27 mouse cellular contexts compared by ENCODE assay signal in the genomic region with DNA sequence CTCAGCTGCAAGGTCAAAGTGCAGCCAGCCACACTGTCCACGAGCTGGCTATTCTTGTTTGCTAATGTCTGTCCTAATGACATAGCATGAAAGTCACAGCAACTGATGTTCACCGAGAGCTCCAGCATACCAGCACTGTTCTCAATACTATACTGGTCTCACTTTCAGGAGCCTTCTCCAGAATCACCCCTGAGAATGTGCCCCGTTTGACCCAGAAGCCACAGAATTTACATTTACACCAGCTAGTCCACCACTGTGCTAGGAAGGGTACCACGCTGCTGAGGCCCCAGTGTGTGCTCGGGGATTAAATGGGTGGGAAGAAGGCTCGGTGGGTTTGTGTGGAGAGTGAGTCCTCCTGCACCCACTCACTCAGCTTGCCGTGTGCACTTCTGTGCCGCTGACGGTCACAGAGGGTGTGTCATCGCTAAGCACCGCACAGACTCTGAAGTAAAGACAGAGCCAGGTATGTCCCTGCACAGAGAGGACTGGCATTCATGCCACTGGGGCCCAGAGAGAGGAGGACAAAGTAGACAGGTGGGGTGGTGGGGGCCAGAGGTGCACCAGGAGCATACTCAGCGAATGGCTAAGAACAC.
DNase-seq lines count a peak whose midpoint lies in the region; ATAC-seq and TF ChIP-seq lines count a peak whose summit lies in the region.
"Had no signal": no experiment of that assay in that cellular context is flagged by ENCODE, and none has a peak within 500 bp of the region (broad histone marks: within the 10 kb centered on the region; RNA-seq: fewer than 3 reads in every experiment).

No protein-coding gene starts in this region.

- no peak for TF ChIP-seq EP300 in heart, adult 2 months (IDR thresholded peaks at IDR 0.05; ENCODE audit: insufficient read depth, low read depth, low read length)
- TF ChIP-seq EP300 in liver, postnatal 0 days (IDR thresholded peaks at IDR 0.05; ENCODE audit: low read depth), result no peak
- TF ChIP-seq EP300 in CH12.LX (IDR thresholded peaks at IDR 0.05; ENCODE audit: low read length), result no peak

- H3K9me3 ChIP-seq in heart, embryonic 10.5 days, result no peaks in the 10 kb centered on the region
- peaks cover 5% of the 10 kb centered on the region for H3K9me3 ChIP-seq in liver, embryonic 12.5 days (replicated peaks)
- no peaks in the 10 kb centered on the region for H3K9me3 ChIP-seq in liver, postnatal 0 days (ENCODE audit: low read length)
- peaks cover 3% of the 10 kb centered on the region for H3K9me3 ChIP-seq in CH12.LX (replicated peaks; ENCODE audit: low read length)
- H3K9me3 ChIP-seq in stomach, embryonic 15.5 days, result no peaks in the 10 kb centered on the region
- H3K9me3 ChIP-seq: embryonic facial prominence, embryonic 15.5 days; forebrain, embryonic 12.5 days had no signal

- in situ Hi-C loops in CH12.LX (cut with MboI; ENCODE audit: low pct_ligation_motif_present, low pct_unique_long_range_greater_than_20kb, low sequenced_read_pairs), result no loop called here

- no peaks in the 10 kb centered on the region for H3K79me2 ChIP-seq in heart, adult 2 months (replicated peaks; ENCODE audit: control insufficient read depth, insufficient read depth, low read length)
- no peaks in the 10 kb centered on the region for H3K79me2 ChIP-seq in CH12.LX (replicated peaks; ENCODE audit: control insufficient read depth, extremely low read depth, insufficient read depth, poor library complexity, severe bottlenecking)

- 0 out of 2 replicates have a peak, but pooled peaks have one; percentile 8 for ATAC-seq in liver, embryonic 12.5 days
- ATAC-seq in liver, postnatal 0 days, result no peak
- 0 out of 2 replicates have a peak, but pooled peaks have one; percentile 20 for ATAC-seq in stomach, embryonic 15.5 days (ENCODE audit: insufficient read depth, low FRiP score, low read depth)
- ATAC-seq: CD4-positive, CD25-positive, alpha-beta regulatory T cell, adult 4 months; forebrain, embryonic 14.5 days; forebrain, embryonic 16.5 days had no signal

- no peak overlapping the region for H3K4me3 ChIP-seq in heart, embryonic 10.5 days
- no peak overlapping the region for H3K4me3 ChIP-seq in heart, adult 2 months
- no peak overlapping the region for H3K4me3 ChIP-seq in liver, embryonic 12.5 days
- no peak overlapping the region for H3K4me3 ChIP-seq in liver, postnatal 0 days (ENCODE audit: low read depth, low read length)
- peak overlapping the region in 1 of 3 experiments; percentile 13 for H3K4me3 ChIP-seq in CH12.LX (replicated peaks in 1 of 3; ENCODE audit: low read depth in 2 of 3, low read length in 2 of 3, poor library complexity in 1 of 3)
- no peak overlapping the region for H3K4me3 ChIP-seq in stomach, embryonic 15.5 days (replicated peaks)
- H3K4me3 ChIP-seq: embryonic facial prominence, embryonic 13.5 days; embryonic facial prominence, embryonic 15.5 days; erythroblast, embryonic 14.5 days; forebrain, embryonic 10.5 days; forebrain, embryonic 12.5 days had no signal

- no peaks in the 10 kb centered on the region for H3K36me3 ChIP-seq in heart, embryonic 10.5 days
- no peaks in the 10 kb centered on the region for H3K36me3 ChIP-seq in heart, adult 2 months (ENCODE audit: control insufficient read depth, insufficient read depth, low read length)
- no peaks in the 10 kb centered on the region for H3K36me3 ChIP-seq in liver, embryonic 12.5 days
- H3K36me3 ChIP-seq in liver, postnatal 0 days (replicated peaks; ENCODE audit: insufficient read depth, low read length), result no peaks in the 10 kb centered on the region
- H3K36me3 ChIP-seq in CH12.LX (replicated peaks in 1 of 2; ENCODE audit: control insufficient read depth in 1 of 2, insufficient read depth in 1 of 2, low read length in 1 of 2), result peaks cover 0 to 10% of the 10 kb centered on the region in 2 experiments
- no peaks in the 10 kb centered on the region for H3K36me3 ChIP-seq in stomach, embryonic 15.5 days
- H3K36me3 ChIP-seq: embryonic facial prominence, embryonic 13.5 days; embryonic facial prominence, embryonic 15.5 days; forebrain, embryonic 10.5 days; forebrain, embryonic 12.5 days had no signal

- TF ChIP-seq RAD21 in CH12.LX (IDR thresholded peaks at IDR 0.05; ENCODE audit: low read depth, low read length), result no peak

- no peaks in the 10 kb centered on the region for H3K27me3 ChIP-seq in heart, embryonic 10.5 days (ENCODE audit: insufficient read depth, poor library complexity, severe bottlenecking)
- no peaks in the 10 kb centered on the region for H3K27me3 ChIP-seq in heart, adult 2 months (ENCODE audit: control insufficient read depth, insufficient read depth, low read length)
- no peaks in the 10 kb centered on the region for H3K27me3 ChIP-seq in liver, embryonic 12.5 days (replicated peaks)
- no peaks in the 10 kb centered on the region for H3K27me3 ChIP-seq in liver, postnatal 0 days (ENCODE audit: insufficient read depth, low read length)
- H3K27me3 ChIP-seq in CH12.LX (replicated peaks), result no peaks in the 10 kb centered on the region
- H3K27me3 ChIP-seq in stomach, embryonic 15.5 days (replicated peaks), result no peaks in the 10 kb centered on the region
- H3K27me3 ChIP-seq: embryonic facial prominence, embryonic 13.5 days; embryonic facial prominence, embryonic 15.5 days had no signal

- no peak overlapping the region for H3K4me2 ChIP-seq in liver, embryonic 12.5 days
- H3K4me2 ChIP-seq in liver, postnatal 0 days (ENCODE audit: low read depth, low read length), result no peak overlapping the region
- H3K4me2 ChIP-seq in CH12.LX (ENCODE audit: insufficient read depth, low read depth, poor library complexity, severe bottlenecking), result peak overlapping the region; percentile 25; the same call in 1 of the 2 replicates
- no peak overlapping the region for H3K4me2 ChIP-seq in stomach, embryonic 15.5 days
- H3K4me2 ChIP-seq: embryonic facial prominence, embryonic 13.5 days; embryonic facial prominence, embryonic 15.5 days; forebrain, embryonic 12.5 days had no signal

- dilution Hi-C loops in CH12.LX (cut with MboI; ENCODE audit: extremely low pct_ligation_motif_present, extremely low pct_unique_long_range_greater_than_20kb, low sequenced_read_pairs), result no loop called here

- DNase-seq in heart, embryonic 10.5 days (ENCODE audit: low spot score), result no peak
- DNase-seq in heart, adult 2 months, result no peak
- no peak for DNase-seq in liver, postnatal 0 days
- no peak for DNase-seq in CH12.LX (ENCODE audit: extremely low read depth)
- DNase-seq in adrenal gland, postnatal 25 days, result no peak
- no peak for DNase-seq in thymus, postnatal 0 days (ENCODE audit: low spot score)
- DNase-seq: adrenal gland, adult 2 months; adrenal gland, postnatal 10 days; adrenal gland, postnatal 36 days; B cell, adult 2 months; cerebellum, adult 11 months; cerebellum, adult 18-20 months; cerebellum, adult 8-10 months; cerebellum, adult 9-11 months; cerebellum, postnatal 14 days; cerebellum, postnatal 36 days; embryo, embryonic 11 days had no signal

- no peak for TF ChIP-seq POLR2A in heart, adult 2 months (IDR thresholded peaks at IDR 0.05; ENCODE audit: insufficient read depth, low read depth, low read length)
- TF ChIP-seq POLR2A in CH12.LX (IDR thresholded peaks at IDR 0.05; ENCODE audit: low read depth, low read length), result no peak

- TF ChIP-seq CTCF in heart, adult 2 months (IDR thresholded peaks at IDR 0.05), result no peak
- no peak for TF ChIP-seq CTCF in liver, postnatal 0 days (IDR thresholded peaks at IDR 0.05; ENCODE audit: low read depth)
- no peak for TF ChIP-seq CTCF in CH12.LX (conservative IDR thresholded peaks at IDR 0.05 in 1 of 2, IDR thresholded peaks at IDR 0.05 in 1 of 2; ENCODE audit: low read depth in 2 of 2, low read length in 2 of 2)

- no peak overlapping the region for H3K9ac ChIP-seq in heart, adult 2 months (ENCODE audit: low read depth, low read length)
- no peak overlapping the region for H3K9ac ChIP-seq in liver, embryonic 12.5 days
- no peak overlapping the region for H3K9ac ChIP-seq in liver, postnatal 0 days (replicated peaks)
- H3K9ac ChIP-seq in CH12.LX (ENCODE audit: insufficient read depth, low read depth), result no peak overlapping the region
- H3K9ac ChIP-seq in stomach, embryonic 15.5 days, result no peak overlapping the region
- H3K9ac ChIP-seq: embryonic facial prominence, embryonic 13.5 days; embryonic facial prominence, embryonic 15.5 days; forebrain, embryonic 12.5 days had no signal

- WGBS in heart, embryonic 10.5 days, result 80% methylated on average over 12 of the region's 12 CpGs
- 93% methylated on average over 12 of the region's 12 CpGs for WGBS in heart, adult 2 months
- WGBS in liver, embryonic 12.5 days (ENCODE audit: insufficient replicate concordance), result 66% methylated on average over 12 of the region's 12 CpGs
- WGBS in liver, postnatal 0 days (ENCODE audit: insufficient replicate concordance), result 68% methylated on average over 12 of the region's 12 CpGs
- WGBS in stomach, embryonic 15.5 days, result 64% methylated on average over 12 of the region's 12 CpGs

- peaks cover 69% of the 10 kb centered on the region for H3K4me1 ChIP-seq in heart, embryonic 10.5 days
- no peaks in the 10 kb centered on the region for H3K4me1 ChIP-seq in heart, adult 2 months (ENCODE audit: control insufficient read depth, insufficient read depth, low read length)
- H3K4me1 ChIP-seq in liver, embryonic 12.5 days, result peaks cover 30% of the 10 kb centered on the region
- peaks cover 5% of the 10 kb centered on the region for H3K4me1 ChIP-seq in liver, postnatal 0 days (ENCODE audit: insufficient read depth)
- H3K4me1 ChIP-seq in CH12.LX (ENCODE audit: control insufficient read depth in 1 of 2, insufficient read depth in 2 of 2), result peaks cover 37 to 55% of the 10 kb centered on the region in 2 experiments
- no peaks in the 10 kb centered on the region for H3K4me1 ChIP-seq in stomach, embryonic 15.5 days

- intact Hi-C loops in heart, adult 2 months (cut with DNase I), result no loop called here

- peak overlapping the region; percentile 79; the same call in 1 of the 2 replicates for H3K27ac ChIP-seq in heart, embryonic 10.5 days
- no peak overlapping the region for H3K27ac ChIP-seq in heart, adult 2 months
- no peak overlapping the region for H3K27ac ChIP-seq in liver, embryonic 12.5 days
- H3K27ac ChIP-seq in liver, postnatal 0 days (ENCODE audit: low read depth), result no peak overlapping the region
- no peak overlapping the region for H3K27ac ChIP-seq in CH12.LX (ENCODE audit: insufficient read depth, low read depth)
- no peak overlapping the region for H3K27ac ChIP-seq in stomach, embryonic 15.5 days
- H3K27ac ChIP-seq: embryonic facial prominence, embryonic 15.5 days; forebrain, embryonic 12.5 days had no signal

TF ChIP-seq in CH12.LX, 34 proteins besides CTCF, POLR2A, EP300 and RAD21 (continues in another document):
- TF ChIP-seq NRF1 (IDR thresholded peaks at IDR 0.05; ENCODE audit: low read depth, low read length) (no peak), TCF12 (IDR thresholded peaks at IDR 0.05; ENCODE audit: low read depth, low read length) (no peak), PAX5 (IDR thresholded peaks at IDR 0.05; ENCODE audit: low read length) (no peak), SMC3 (IDR thresholded peaks at IDR 0.05; ENCODE audit: low read depth, low read length) (no peak; the same call in 1 of the 2 replicates), MAFK (IDR thresholded peaks at IDR 0.05; ENCODE audit: insufficient replicate concordance, low read length) (0 out of 2 replicates have a peak, but pooled peaks have one; percentile 8), RCOR1 (conservative IDR thresholded peaks at IDR 0.05; ENCODE audit: low read depth, low read length) (no peak), ELF1 (IDR thresholded peaks at IDR 0.05; ENCODE audit: low read depth, low read length) (no peak)
